Mouse (Mus musculus): ENCODE data around the gene Nckap5. TPM values are rescaled to one million over a fixed set of nuclear protein-coding genes. Genes with fewer than 3 reads are reported as not detected.

Nckap5 gene
- polyA plus RNA-seq (2014; fragmentation: Nextera tagmentation; extraction: Ambion mirVana), result 0.67 and 1.1 TPM in 2 replicates

DNA sequence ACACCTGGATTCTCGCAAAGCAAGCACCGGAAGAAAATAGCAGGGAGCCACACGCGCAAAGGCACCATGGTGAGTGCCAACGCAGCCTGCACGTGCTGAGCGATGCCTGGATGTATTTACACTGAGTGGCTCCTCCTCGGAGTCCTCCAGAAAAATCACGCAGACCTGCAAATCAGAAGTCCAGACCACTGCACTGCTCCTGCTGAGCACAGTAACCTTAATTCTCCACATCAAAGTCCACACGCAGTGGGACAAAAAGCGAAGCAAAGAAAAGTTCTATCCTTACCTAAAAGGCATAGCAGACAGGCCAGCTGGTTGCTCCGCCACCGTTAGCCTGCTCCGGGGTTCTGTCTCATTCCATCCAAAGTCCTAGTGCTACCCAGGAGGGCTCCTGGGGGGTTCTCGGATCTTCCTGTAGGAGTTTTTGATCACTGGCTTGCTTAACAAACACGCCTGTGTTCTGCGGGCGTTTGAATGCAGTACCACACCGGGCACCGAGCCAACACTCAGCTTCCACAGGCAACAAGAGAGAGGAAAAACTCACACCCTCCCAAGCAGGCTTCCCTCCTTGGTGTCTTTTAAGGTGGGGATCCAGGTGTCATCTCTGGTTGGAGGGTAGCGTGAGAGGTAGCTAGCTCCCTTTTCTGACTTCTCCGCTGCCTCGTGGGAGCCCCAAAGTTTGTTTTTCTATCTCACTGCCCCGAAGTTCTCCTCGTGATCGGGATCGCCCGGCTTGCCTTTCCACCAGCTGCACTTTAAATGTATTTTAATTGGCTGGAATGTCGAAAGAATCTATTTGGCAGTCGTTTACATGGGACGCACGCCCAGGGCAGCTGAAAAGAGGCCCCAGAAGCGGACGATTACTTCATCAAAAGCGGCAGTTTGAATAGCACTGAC, at the start of gene Nckap5:
Gene Nckap5, minus strand, starts transcription at position 769 of the 897 bp plus-strand sequence.
- WGBS, result 11% methylated on average over 35 of the region's 35 CpGs
- peaks cover 3% of the 10 kb centered on the region; the same call in 1 of the 2 replicates for H3K27me3 ChIP-seq (replicated peaks; ENCODE audit: control insufficient read depth, insufficient read depth, low read length)
- DNase-seq (ENCODE audit: low spot score) (peak; percentile 54), ATAC-seq (replicated peaks; ENCODE audit: low FRiP score) (no peak)
- H3K9ac ChIP-seq (ENCODE audit: low read depth, low read length), result no peak within 1 kb of the TSS
- no peaks in the 10 kb centered on the region for H3K4me1 ChIP-seq (replicated peaks; ENCODE audit: control insufficient read depth, insufficient read depth, low read length)
- H3K36me3 ChIP-seq (ENCODE audit: control insufficient read depth, insufficient read depth, low read length), result no peaks in the 10 kb centered on the region
- peak within 1 kb of the TSS; percentile 28 for H3K4me3 ChIP-seq (ENCODE audit: low read depth, low read length)
- no peak within 1 kb of the TSS for H3K27ac ChIP-seq (ENCODE audit: low read depth, low read length)
- H3K9me3 ChIP-seq (ENCODE audit: control insufficient read depth, low read length), result no peaks in the 10 kb centered on the region
- H3K4me2 ChIP-seq, result peak within 1 kb of the TSS; percentile 69

DNA sequence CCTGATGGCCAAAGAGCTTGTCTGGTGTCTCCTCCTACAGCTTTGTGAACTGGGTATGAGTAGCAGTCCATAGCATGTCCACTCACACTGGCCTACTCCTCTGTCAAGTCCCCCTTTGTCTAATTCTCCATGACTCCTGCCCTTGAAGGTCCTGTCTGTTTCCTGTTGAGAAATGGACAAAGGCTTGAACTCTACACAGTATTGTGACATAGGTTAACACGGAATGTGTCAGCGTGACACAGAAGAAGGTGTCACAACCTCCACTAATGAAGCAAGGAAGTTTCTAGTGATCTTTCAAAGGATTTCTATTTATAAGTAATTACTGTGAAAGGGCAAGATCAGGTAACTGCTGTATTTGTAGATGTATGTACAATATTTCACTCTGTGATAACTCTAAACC, 46.9 kb upstream of the Nckap5 start:
- Histone ChIP-seq H3K36me3 (ENCODE audit: control insufficient read depth, insufficient read depth, low read length) (no peaks in the 10 kb centered on the region), H3K27ac (ENCODE audit: low read depth, low read length) (no peak overlapping the region), H3K27me3 (replicated peaks; ENCODE audit: control insufficient read depth, insufficient read depth, low read length) (no peaks in the 10 kb centered on the region), H3K9me3 (ENCODE audit: control insufficient read depth, low read length) (no peaks in the 10 kb centered on the region), H3K9ac (ENCODE audit: low read depth, low read length) (no peak overlapping the region), H3K4me1 (replicated peaks; ENCODE audit: control insufficient read depth, insufficient read depth, low read length) (no peaks in the 10 kb centered on the region), H3K4me3 (ENCODE audit: low read depth, low read length) (no peak overlapping the region), H3K4me2 (no peak overlapping the region)
- 86% methylated on average over 2 of the region's 2 CpGs for WGBS
- ATAC-seq (replicated peaks; ENCODE audit: low FRiP score), result no peak
- no peak for DNase-seq (ENCODE audit: low spot score)

DNA sequence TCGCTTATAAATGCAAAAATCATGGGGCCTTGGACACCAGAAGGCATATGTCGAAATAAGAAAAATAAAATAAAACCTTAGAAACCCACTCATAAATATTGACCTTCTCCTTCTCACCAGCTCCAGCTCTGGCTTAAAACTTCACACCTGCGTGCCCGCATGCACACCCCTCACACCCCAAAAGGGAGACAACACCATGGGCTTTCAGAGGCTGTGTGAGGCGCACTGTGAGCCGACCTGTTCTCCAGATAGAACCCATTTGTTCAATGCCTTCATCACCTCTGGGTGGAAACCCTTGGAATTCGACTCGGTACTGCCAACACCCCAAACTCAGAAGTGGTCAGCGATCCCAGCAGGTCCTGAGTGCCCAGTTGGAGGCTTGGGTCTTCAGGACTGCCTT, 37.8 kb upstream of the Nckap5 start:
- no peak overlapping the region for H3K27ac ChIP-seq (ENCODE audit: low read depth, low read length)
- H3K9ac ChIP-seq (ENCODE audit: low read depth, low read length), result no peak overlapping the region
- no peaks in the 10 kb centered on the region for H3K36me3 ChIP-seq (ENCODE audit: control insufficient read depth, insufficient read depth, low read length)
- H3K4me2 ChIP-seq, result no peak overlapping the region
- ATAC-seq (replicated peaks; ENCODE audit: low FRiP score), result no peak
- 77% methylated on average over 9 of the region's 9 CpGs for WGBS
- H3K4me3 ChIP-seq (ENCODE audit: low read depth, low read length), result no peak overlapping the region
- no peak for DNase-seq (ENCODE audit: low spot score)
- H3K9me3 ChIP-seq (ENCODE audit: control insufficient read depth, low read length), result no peaks in the 10 kb centered on the region
- H3K4me1 ChIP-seq (replicated peaks; ENCODE audit: control insufficient read depth, insufficient read depth, low read length), result no peaks in the 10 kb centered on the region
- H3K27me3 ChIP-seq (replicated peaks; ENCODE audit: control insufficient read depth, insufficient read depth, low read length), result no peaks in the 10 kb centered on the region

DNA sequence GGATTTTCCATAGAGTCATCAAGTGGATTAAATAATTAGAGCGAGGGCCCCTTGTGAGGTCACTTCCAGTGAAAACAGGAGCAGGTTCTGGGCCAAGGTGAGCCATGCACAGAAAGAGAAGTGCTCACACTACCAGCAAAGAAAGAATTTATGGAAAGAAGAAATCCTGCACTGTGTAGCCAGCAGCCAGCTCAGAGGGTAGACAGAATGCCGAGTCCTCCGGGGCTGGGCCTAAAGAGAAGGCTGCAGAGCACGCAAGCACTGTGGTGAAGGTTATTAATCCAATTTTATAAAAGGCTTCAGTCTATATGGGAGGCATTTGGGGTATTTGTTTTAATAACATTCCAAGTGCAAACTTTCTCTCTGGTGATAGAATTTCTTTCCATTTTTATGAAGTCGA, 37.3 kb upstream of the Nckap5 start:
- H3K9ac ChIP-seq (ENCODE audit: low read depth, low read length), result no peak overlapping the region
- WGBS, result 93% methylated on average over 5 of the region's 5 CpGs
- no peaks in the 10 kb centered on the region for H3K4me1 ChIP-seq (replicated peaks; ENCODE audit: control insufficient read depth, insufficient read depth, low read length)
- no peak for DNase-seq (ENCODE audit: low spot score)
- H3K36me3 ChIP-seq (ENCODE audit: control insufficient read depth, insufficient read depth, low read length), result no peaks in the 10 kb centered on the region
- no peak overlapping the region for H3K4me3 ChIP-seq (ENCODE audit: low read depth, low read length)
- H3K4me2 ChIP-seq, result no peak overlapping the region
- ATAC-seq (replicated peaks; ENCODE audit: low FRiP score), result no peak
- H3K27me3 ChIP-seq (replicated peaks; ENCODE audit: control insufficient read depth, insufficient read depth, low read length), result no peaks in the 10 kb centered on the region
- H3K9me3 ChIP-seq (ENCODE audit: control insufficient read depth, low read length), result no peaks in the 10 kb centered on the region
- H3K27ac ChIP-seq (ENCODE audit: low read depth, low read length), result no peak overlapping the region

DNA sequence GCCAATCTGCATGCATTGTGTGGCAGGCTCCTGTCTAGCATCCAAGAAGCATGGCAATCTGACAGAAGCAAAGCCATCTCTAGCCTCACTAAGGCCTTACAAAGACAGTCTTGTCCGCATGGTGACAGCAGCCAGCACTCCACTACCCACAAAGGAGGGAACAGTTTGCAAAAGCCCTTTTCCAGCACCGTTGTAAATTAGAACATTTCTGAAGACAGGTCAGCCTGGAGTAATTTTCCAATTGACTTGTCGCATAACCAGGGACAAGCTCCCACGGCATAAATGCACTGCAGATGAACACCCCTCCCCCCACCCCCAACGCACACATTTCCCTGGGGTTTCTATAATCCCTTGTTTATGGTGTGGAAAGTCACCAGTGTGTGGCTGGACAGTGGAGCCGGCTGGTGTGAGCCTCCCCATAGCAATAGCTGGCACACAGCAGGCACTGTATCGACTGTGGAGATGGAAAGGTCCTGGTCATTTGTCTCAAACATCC, 35.0 kb upstream of the Nckap5 start:
- no peak overlapping the region for H3K9ac ChIP-seq (ENCODE audit: low read depth, low read length)
- H3K4me1 ChIP-seq (replicated peaks; ENCODE audit: control insufficient read depth, insufficient read depth, low read length), result no peaks in the 10 kb centered on the region
- H3K27me3 ChIP-seq (replicated peaks; ENCODE audit: control insufficient read depth, insufficient read depth, low read length), result no peaks in the 10 kb centered on the region
- H3K9me3 ChIP-seq (ENCODE audit: control insufficient read depth, low read length), result no peaks in the 10 kb centered on the region
- no peaks in the 10 kb centered on the region for H3K36me3 ChIP-seq (ENCODE audit: control insufficient read depth, insufficient read depth, low read length)
- H3K27ac ChIP-seq (ENCODE audit: low read depth, low read length), result no peak overlapping the region
- 78% methylated on average over 7 of the region's 7 CpGs for WGBS
- DNase-seq (ENCODE audit: low spot score), result no peak
- no peak for ATAC-seq (replicated peaks; ENCODE audit: low FRiP score)
- no peak overlapping the region for H3K4me3 ChIP-seq (ENCODE audit: low read depth, low read length)
- no peak overlapping the region for H3K4me2 ChIP-seq

DNA sequence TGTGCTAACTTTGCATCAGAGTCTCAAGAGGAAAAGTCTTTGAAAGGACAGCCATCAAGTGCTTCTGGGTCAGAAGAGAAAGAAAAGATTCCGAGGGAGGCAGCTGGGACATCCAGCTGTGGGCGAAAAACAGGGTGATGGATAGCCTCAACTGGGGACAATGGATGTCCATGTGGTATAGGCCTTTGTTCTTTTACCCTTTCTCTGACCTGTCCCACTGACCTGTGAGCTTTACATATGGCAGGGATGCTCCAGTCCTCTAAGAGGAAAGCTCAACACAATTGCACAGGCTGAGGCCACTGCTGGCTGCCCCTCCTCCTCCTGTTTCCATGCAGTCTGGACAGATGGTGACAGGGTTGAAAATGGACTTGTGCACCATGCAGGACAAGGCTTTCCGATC, 31.2 kb upstream of the Nckap5 start:
- Histone ChIP-seq H3K36me3 (ENCODE audit: control insufficient read depth, insufficient read depth, low read length) (no peaks in the 10 kb centered on the region), H3K4me1 (replicated peaks; ENCODE audit: control insufficient read depth, insufficient read depth, low read length) (no peaks in the 10 kb centered on the region), H3K9ac (ENCODE audit: low read depth, low read length) (no peak overlapping the region), H3K27me3 (replicated peaks; ENCODE audit: control insufficient read depth, insufficient read depth, low read length) (no peaks in the 10 kb centered on the region), H3K9me3 (ENCODE audit: control insufficient read depth, low read length) (no peaks in the 10 kb centered on the region), H3K4me2 (no peak overlapping the region), H3K4me3 (ENCODE audit: low read depth, low read length) (no peak overlapping the region), H3K27ac (ENCODE audit: low read depth, low read length) (no peak overlapping the region)
- no peak for DNase-seq (ENCODE audit: low spot score)
- WGBS, result 70% methylated on average over 3 of the region's 3 CpGs
- ATAC-seq (replicated peaks; ENCODE audit: low FRiP score), result no peak

DNA sequence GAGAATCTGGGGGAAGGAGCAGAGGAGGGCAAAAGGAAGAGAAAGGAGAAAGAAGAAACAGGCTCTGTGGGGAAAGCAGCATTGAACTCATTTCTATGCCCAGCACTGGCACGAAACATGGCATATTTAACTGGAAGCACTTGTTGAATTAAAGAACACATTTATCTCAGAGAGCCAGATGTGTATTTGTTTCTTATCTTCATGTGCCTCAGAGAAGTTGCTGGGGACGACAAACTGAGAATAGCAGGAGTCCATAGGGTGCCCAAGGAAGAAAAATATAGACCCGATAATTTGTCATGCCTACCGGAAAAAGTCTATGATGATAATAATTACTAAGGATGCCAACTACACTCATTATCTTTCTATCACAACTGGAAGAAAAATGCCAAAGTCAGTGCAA, 29.9 kb upstream of the Nckap5 start:
- H3K36me3 ChIP-seq (ENCODE audit: control insufficient read depth, insufficient read depth, low read length), result no peaks in the 10 kb centered on the region
- DNase-seq (ENCODE audit: low spot score) (no peak), ATAC-seq (replicated peaks; ENCODE audit: low FRiP score) (no peak)
- H3K4me2 ChIP-seq, result no peak overlapping the region
- H3K27me3 ChIP-seq (replicated peaks; ENCODE audit: control insufficient read depth, insufficient read depth, low read length), result no peaks in the 10 kb centered on the region
- no peaks in the 10 kb centered on the region for H3K9me3 ChIP-seq (ENCODE audit: control insufficient read depth, low read length)
- H3K27ac ChIP-seq (ENCODE audit: low read depth, low read length), result no peak overlapping the region
- no peaks in the 10 kb centered on the region for H3K4me1 ChIP-seq (replicated peaks; ENCODE audit: control insufficient read depth, insufficient read depth, low read length)
- WGBS, result 84% methylated on average over 4 of the region's 4 CpGs
- no peak overlapping the region for H3K4me3 ChIP-seq (ENCODE audit: low read depth, low read length)
- H3K9ac ChIP-seq (ENCODE audit: low read depth, low read length), result no peak overlapping the region

DNA sequence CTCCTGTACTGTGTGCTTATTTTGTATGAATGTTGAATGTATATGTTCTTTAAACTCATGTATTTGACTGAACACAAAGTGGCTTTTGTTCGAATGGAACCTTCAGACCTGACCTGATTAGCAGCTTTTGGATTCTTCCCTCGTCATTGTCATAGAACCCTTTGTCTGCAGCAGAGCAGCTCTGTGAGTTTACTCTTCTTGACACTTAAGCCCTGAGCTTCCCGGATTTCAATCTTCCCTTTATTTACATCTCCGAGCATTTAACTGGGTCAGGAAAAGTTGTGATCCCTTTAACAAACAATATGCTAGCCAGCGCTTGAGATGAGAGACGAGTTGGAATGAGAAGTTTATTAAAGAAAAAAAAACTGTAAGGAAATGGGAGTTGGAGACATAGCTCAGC, 18.9 kb upstream of the Nckap5 start:
- Histone ChIP-seq H3K27ac (ENCODE audit: low read depth, low read length) (no peak overlapping the region), H3K4me1 (replicated peaks; ENCODE audit: control insufficient read depth, insufficient read depth, low read length) (no peaks in the 10 kb centered on the region), H3K4me2 (no peak overlapping the region), H3K9me3 (ENCODE audit: control insufficient read depth, low read length) (no peaks in the 10 kb centered on the region), H3K36me3 (ENCODE audit: control insufficient read depth, insufficient read depth, low read length) (no peaks in the 10 kb centered on the region), H3K9ac (ENCODE audit: low read depth, low read length) (no peak overlapping the region), H3K4me3 (ENCODE audit: low read depth, low read length) (no peak overlapping the region), H3K27me3 (replicated peaks; ENCODE audit: control insufficient read depth, insufficient read depth, low read length) (no peaks in the 10 kb centered on the region)
- no peak for ATAC-seq (replicated peaks; ENCODE audit: low FRiP score)
- DNase-seq (ENCODE audit: low spot score), result no peak
- WGBS, result 54% methylated on average over 6 of the region's 6 CpGs

DNA sequence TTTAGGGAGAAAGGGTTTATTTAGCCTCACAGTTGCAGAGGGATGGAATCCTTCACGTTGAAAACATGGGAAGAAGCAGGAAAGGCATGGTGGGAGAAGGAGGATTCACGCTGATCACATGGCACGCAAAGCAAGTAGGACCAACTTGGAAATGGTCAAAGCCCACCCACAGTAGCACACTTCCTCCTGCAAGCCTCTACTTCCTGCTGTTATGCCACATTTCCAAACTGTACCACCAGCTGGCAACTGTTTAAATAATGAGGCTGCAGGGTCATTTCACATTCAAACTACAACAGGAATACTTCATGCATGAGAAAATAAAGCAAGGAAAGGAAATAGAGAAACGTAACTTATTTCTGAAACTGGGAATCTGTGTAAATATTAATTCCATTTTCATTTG, 15.7 kb upstream of the Nckap5 start:
- Histone ChIP-seq H3K27ac (ENCODE audit: low read depth, low read length) (no peak overlapping the region), H3K9ac (ENCODE audit: low read depth, low read length) (no peak overlapping the region), H3K27me3 (replicated peaks; ENCODE audit: control insufficient read depth, insufficient read depth, low read length) (no peaks in the 10 kb centered on the region), H3K36me3 (ENCODE audit: control insufficient read depth, insufficient read depth, low read length) (no peaks in the 10 kb centered on the region), H3K4me2 (no peak overlapping the region), H3K4me3 (ENCODE audit: low read depth, low read length) (no peak overlapping the region), H3K9me3 (ENCODE audit: control insufficient read depth, low read length) (no peaks in the 10 kb centered on the region), H3K4me1 (replicated peaks; ENCODE audit: control insufficient read depth, insufficient read depth, low read length) (no peaks in the 10 kb centered on the region)
- ATAC-seq (replicated peaks; ENCODE audit: low FRiP score) (no peak), DNase-seq (ENCODE audit: low spot score) (no peak)
- 55% methylated on average over 4 of the region's 4 CpGs for WGBS
